Mouse (Mus musculus) midbrain, postnatal 0 days (tissue): ENCODE measurements around the gene Rad51b. TPM values are rescaled to one million over a fixed set of nuclear protein-coding genes. Genes with fewer than 3 reads are reported as not detected.

Experiments
- ATAC-seq: fragments of 200-750 bp; cut with Nextera tagmentation; 2 replicates; pipeline ENCODE4 v1.8.0; 2017; ENCODE audit warnings: moderate number of reproducible peaks, mild to moderate bottlenecking, moderate TSS enrichment, moderate library complexity; ENCODE audit not compliant: low FRiP score
- DNase-seq: peaks from one replicate; pipeline ENCODE4 v3.0.0-alpha.2; 2015; ENCODE audit warnings: low spot score
- H3K27ac ChIP-seq: fragments of 300-500 bp; sonication (generic); 2 replicates; pipeline ENCODE4 v1.5.1; 2014; ENCODE audit warnings: low read depth, mild to moderate bottlenecking, low read length, mixed read lengths
- H3K27me3 ChIP-seq: fragments of 300-500 bp; sonication (generic); 2 replicates; pipeline ENCODE4 v1.6.1; 2014; ENCODE audit warnings: low read length, control low read depth, mixed read lengths; ENCODE audit not compliant: insufficient read depth
- H3K36me3 ChIP-seq: fragments of 300-500 bp; sonication (generic); 2 replicates; pipeline ENCODE4 v1.6.1; 2014; ENCODE audit warnings: low read length, control low read depth, mixed read lengths; ENCODE audit not compliant: insufficient read depth
- H3K4me1 ChIP-seq: fragments of 300-500 bp; sonication (generic); 2 replicates; pipeline ENCODE4 v1.6.1; 2014; ENCODE audit warnings: mild to moderate bottlenecking, control low read depth, antibody characterized with exemption, low read length, mixed read lengths; ENCODE audit not compliant: insufficient read depth
- H3K4me2 ChIP-seq: fragments of 300-500 bp; sonication (generic); 2 replicates; pipeline ENCODE4 v1.6.1; 2014; ENCODE audit warnings: low read depth, mild to moderate bottlenecking, low read length, mixed read lengths; ENCODE audit not compliant: poor library complexity, severe bottlenecking
- H3K4me3 ChIP-seq: fragments of 300-500 bp; sonication (generic); 2 replicates; pipeline ENCODE4 v1.5.1; 2014; ENCODE audit warnings: low read depth, mild to moderate bottlenecking, low read length, moderate library complexity
- H3K9ac ChIP-seq: fragments of 300-500 bp; sonication (generic); replicated peaks from 2 replicates; pipeline ENCODE4 v1.6.1; 2014; ENCODE audit warnings: mild to moderate bottlenecking, low read length, moderate library complexity, mixed read lengths; ENCODE audit not compliant: poor library complexity, severe bottlenecking
- H3K9me3 ChIP-seq: fragments of 300-500 bp; sonication (generic); 2 replicates; pipeline ENCODE4 v1.6.1; 2016; ENCODE audit warnings: low read length, control low read depth
- CTCF ChIP-seq: IDR thresholded peaks from 2 replicates; pipeline ENCODE4 v1.5.1; 2016; ENCODE audit warnings: antibody characterized with exemption, mild to moderate bottlenecking
- WGBS: fragments of 180-500 bp; shearing (Covaris S2); extraction: QIAGEN DNeasy Blood & Tissue Kit; methylation state at CpG from one replicate; pipeline ENCODE4 v1.1.7; 2014; 5-methylcytosine and 5-hydroxymethylcytosine counted together
- polyA plus RNA-seq: library from polyadenylated mRNA; unstranded; fragments of >200 nt; fragmentation: Nextera tagmentation; extraction: Ambion mirVana; gene quantifications from 2 replicates; pipeline ENCODE4 v1.2.1, GENCODE M21; 2015
- total RNA-seq: library from RNA; depleted of rRNA; stranded (reverse); fragments of >200 nt; gene quantifications from 2 replicates; pipeline ENCODE4 v1.2.3, GENCODE M21; 2014

The Rad51b gene
- total and polyA plus RNA-seq, 2 experiments from 2014 or later, result 0.22 to 0.74 TPM

DNA sequence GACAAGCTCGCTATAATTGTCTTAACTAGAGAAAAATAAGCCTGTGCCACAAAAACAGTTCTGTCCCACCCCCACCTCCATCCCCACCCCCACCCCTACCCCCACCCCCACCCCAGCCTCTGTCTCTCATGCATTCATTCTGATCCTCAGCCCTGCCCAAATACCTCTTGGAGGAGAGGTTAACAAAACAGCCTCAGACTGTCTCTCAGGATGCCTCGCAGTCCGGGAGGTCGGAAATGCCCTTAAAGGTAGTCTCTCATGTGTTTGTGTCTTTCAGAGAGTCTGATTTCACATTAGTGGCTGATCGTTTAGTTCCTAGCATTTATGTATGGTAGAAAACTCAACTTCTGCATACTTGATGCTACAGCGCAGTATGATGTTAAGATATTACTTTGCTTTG, 384.5 kb downstream of the Rad51b start:
- Histone ChIP-seq H3K4me3 (no peak overlapping the region), H3K27ac (no peak overlapping the region), H3K4me2 (no peak overlapping the region), H3K9ac (no peak overlapping the region), H3K27me3 (no peaks in the 10 kb centered on the region), H3K36me3 (no peaks in the 10 kb centered on the region), H3K4me1 (no peaks in the 10 kb centered on the region), H3K9me3 (no peaks in the 10 kb centered on the region)
- WGBS, result 81% methylated on average over 6 of the region's 6 CpGs
- ATAC-seq (no peak), DNase-seq (no peak)
- no peak for TF ChIP-seq CTCF

DNA sequence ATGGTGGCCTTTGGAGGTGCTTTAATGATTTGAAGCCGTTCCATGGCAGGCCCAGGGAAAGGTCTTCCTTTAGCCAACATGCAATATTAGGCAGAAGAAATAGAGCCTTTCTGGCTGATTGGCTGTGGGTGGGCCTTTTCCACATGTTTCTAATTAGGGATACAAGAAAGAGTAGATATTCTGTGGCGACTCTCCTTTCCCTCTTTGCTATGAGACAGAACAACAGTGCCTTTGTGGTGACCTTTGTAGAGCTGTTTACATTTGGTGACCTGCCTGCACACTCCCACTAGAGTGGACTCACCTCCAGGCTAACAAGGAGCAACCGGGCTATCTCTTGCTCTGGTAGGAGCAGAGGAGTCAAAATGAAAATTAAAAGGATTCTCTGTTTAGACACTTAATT, 386.3 kb downstream of the Rad51b start:
- 70% methylated on average over 3 of the region's 3 CpGs for WGBS
- TF ChIP-seq CTCF, result no peak
- H3K27me3 ChIP-seq, result no peaks in the 10 kb centered on the region
- no peaks in the 10 kb centered on the region for H3K4me1 ChIP-seq
- no peaks in the 10 kb centered on the region for H3K36me3 ChIP-seq
- H3K4me2 ChIP-seq, result no peak overlapping the region
- H3K27ac ChIP-seq, result no peak overlapping the region
- H3K4me3 ChIP-seq, result no peak overlapping the region
- DNase-seq, result no peak
- H3K9ac ChIP-seq, result no peak overlapping the region
- H3K9me3 ChIP-seq, result no peaks in the 10 kb centered on the region
- ATAC-seq, result no peak

DNA sequence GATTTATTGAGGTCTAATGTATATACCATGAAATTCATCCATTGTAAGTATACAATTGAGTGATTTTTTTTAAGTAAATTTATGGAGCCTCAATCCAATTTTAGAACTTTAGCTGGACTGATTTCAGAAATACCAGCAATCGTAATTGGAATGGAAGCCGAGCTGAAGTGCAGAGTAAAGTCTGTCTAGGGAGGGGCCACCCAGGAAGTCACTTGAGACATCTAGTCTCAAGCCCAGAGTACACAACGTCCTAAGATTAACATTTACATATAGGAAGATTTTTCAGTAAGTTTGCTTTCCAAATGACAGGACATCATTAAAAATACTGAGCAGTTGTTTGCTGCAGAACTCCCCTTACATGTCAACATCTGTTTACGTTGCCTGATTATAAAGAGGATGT, 386.7 kb downstream of the Rad51b start:
- no peaks in the 10 kb centered on the region for H3K27me3 ChIP-seq
- ATAC-seq (no peak), DNase-seq (no peak)
- H3K4me3 ChIP-seq, result no peak overlapping the region
- no peak for TF ChIP-seq CTCF
- H3K9ac ChIP-seq, result no peak overlapping the region
- H3K36me3 ChIP-seq, result no peaks in the 10 kb centered on the region
- no peak overlapping the region for H3K27ac ChIP-seq
- 81% methylated on average over 4 of the region's 4 CpGs for WGBS
- H3K4me2 ChIP-seq, result no peak overlapping the region
- H3K9me3 ChIP-seq, result no peaks in the 10 kb centered on the region
- H3K4me1 ChIP-seq, result no peaks in the 10 kb centered on the region

DNA sequence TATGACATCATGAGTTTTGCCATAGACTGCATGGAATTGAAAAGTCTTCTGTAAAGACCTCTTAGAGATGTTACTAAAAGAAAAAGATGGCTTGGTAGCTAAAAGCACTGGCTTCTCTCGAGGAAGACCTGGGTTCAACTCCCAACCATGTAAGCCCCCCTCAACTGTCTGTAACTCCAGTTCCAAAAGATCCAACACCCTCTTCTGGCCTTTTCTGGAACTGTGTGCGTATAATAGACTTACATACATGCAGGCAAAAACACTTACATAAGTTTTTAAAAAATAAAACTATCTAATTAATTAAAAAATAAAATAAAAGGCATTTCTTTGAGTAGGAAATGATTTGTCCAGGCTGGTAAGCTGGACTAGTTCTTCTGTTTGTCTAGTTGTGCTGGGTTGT, 387.3 kb downstream of the Rad51b start:
- DNase-seq, result no peak
- Histone ChIP-seq H3K27me3 (no peaks in the 10 kb centered on the region), H3K9me3 (no peaks in the 10 kb centered on the region), H3K4me3 (no peak overlapping the region), H3K9ac (no peak overlapping the region), H3K4me2 (no peak overlapping the region), H3K27ac (no peak overlapping the region), H3K36me3 (no peaks in the 10 kb centered on the region), H3K4me1 (no peaks in the 10 kb centered on the region)
- 0 out of 2 replicates have a peak, but pooled peaks have one; percentile 11 for TF ChIP-seq CTCF
- no peak for ATAC-seq
- WGBS, result 88% methylated on average over 2 of the region's 2 CpGs

DNA sequence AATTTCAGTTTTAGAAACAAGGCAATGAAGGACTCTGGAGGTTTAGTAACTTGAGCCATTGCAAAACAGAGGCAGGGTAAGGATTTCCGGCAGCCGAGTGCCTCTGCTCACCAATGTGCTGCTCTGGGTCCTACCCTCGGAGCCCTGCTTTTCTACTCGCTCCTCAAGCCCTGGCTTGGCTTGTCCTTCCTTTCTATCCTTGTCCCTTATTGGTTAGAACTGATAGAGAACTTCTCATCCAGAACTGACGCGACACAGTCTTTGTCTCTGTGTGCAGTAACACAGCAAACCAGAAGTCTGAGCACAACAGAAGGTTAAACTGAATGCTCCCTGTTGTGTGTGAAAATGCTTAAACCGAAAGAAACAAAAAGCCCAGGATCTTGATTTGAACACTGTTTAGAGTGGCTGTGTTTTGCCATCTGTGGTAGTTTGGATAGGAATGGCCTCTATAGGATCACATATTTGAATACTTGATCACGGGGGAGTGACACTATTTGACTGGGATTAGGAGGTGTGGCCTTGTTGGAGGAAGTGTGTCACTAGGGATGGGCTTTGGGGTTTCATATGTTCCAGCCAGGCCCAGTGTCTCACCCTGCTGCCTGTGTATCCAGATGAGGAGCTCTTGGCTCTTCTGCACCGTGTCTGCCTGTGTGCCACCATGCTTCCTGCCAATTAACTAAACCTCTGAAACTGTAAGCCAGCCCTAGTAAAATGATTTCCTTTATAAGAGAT, 389.7 kb downstream of the Rad51b start:
- 56% methylated on average over 9 of the region's 9 CpGs for WGBS
- H3K9ac ChIP-seq, result no peak overlapping the region
- H3K27ac ChIP-seq, result no peak overlapping the region
- DNase-seq, result no peak
- no peaks in the 10 kb centered on the region for H3K27me3 ChIP-seq
- no peak overlapping the region for H3K4me2 ChIP-seq
- no peaks in the 10 kb centered on the region for H3K36me3 ChIP-seq
- H3K4me3 ChIP-seq, result no peak overlapping the region
- no peak for TF ChIP-seq CTCF
- no peaks in the 10 kb centered on the region for H3K9me3 ChIP-seq
- no peak for ATAC-seq
- no peaks in the 10 kb centered on the region for H3K4me1 ChIP-seq

DNA sequence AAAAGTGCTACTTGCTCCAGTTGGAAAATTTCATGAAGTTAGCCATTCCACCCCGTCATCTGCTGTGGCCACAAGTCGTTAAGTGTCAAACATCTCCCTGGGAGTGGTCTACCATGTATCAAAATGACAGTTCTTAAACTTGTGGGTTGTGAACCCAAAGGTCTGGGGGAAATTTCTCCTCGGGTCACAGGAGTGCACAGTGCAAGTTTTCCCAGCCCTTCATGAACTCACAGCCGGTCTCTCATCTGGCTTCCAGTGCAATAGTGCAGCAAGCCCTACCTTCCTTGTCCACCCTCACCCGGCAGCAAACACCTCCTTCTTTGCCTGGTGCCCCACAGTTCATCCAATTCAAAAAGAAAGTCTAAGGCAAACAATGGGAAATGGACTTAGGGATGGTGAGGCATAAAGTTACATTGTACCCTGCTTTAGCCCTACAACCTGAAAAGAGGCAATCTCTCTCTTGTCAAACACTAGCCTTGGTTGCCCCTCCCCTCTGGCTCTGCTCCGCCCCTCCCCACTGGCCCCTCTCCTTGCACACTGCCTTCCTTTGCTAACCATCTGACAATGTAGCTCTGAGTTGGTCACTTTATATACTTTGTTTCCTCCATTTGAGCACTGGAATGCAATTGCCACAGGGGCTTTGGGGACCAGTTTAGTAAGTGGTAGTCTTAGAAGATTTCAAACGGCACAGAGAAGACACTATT, 390.8 kb downstream of the Rad51b start:
- no peaks in the 10 kb centered on the region for H3K36me3 ChIP-seq
- ATAC-seq (no peak), DNase-seq (no peak)
- H3K4me2 ChIP-seq, result no peak overlapping the region
- no peaks in the 10 kb centered on the region for H3K9me3 ChIP-seq
- H3K27ac ChIP-seq, result no peak overlapping the region
- H3K9ac ChIP-seq, result no peak overlapping the region
- H3K4me3 ChIP-seq, result no peak overlapping the region
- WGBS, result 75% methylated on average over 7 of the region's 7 CpGs
- H3K27me3 ChIP-seq, result no peaks in the 10 kb centered on the region
- no peak for TF ChIP-seq CTCF
- no peaks in the 10 kb centered on the region for H3K4me1 ChIP-seq
